Mouse (Mus musculus) testis, adult 2 months (tissue): ENCODE data around the gene Hist3h2a.

Experiments
- CTCF ChIP-seq: fragments of 200-500 bp; IDR thresholded peaks from 2 replicates; pipeline ENCODE4 v1.5.1; 2012; ENCODE audit warnings: low read depth, mild to moderate bottlenecking, inconsistent platforms, low read length, moderate library complexity; ENCODE audit not compliant: control insufficient read depth, insufficient read depth, insufficient replicate concordance
- POLR2A ChIP-seq: fragments of 200-500 bp; IDR thresholded peaks from 2 replicates; pipeline ENCODE4 v1.6.1; 2012; ENCODE audit warnings: low read depth, mild to moderate bottlenecking, inconsistent platforms, low read length, moderate library complexity; ENCODE audit not compliant: control insufficient read depth

- TF ChIP-seq CTCF (peak; percentile 34; the same call in 1 of the 2 replicates), POLR2A (no peak)
These were observed 27.3 kb downstream of the Hist3h2a start for GRCm38 (mm10) chr11:58981541-58982447.
